Mouse (Mus musculus) right cerebral cortex, postnatal 14 days (tissue): ENCODE measurements around the gene Kcna10.

Experiments
- DNase-seq: peaks from one replicate; pipeline ENCODE4 v3.0.0; 2022

The Kcna10 gene

GRCm38 (mm10) chr3:107205170-107205569 lies 22.3 kb downstream of the Kcna10 start:
- DNase-seq = no peak

GRCm38 (mm10) chr3:107205994-107206393 lies 23.1 kb downstream of the Kcna10 start:
- DNase-seq = peak; percentile 74

GRCm38 (mm10) chr3:107206490-107207150 lies 23.8 kb downstream of the Kcna10 start:
- no peak for DNase-seq

- no peak for DNase-seq
Observed at GRCm38 (mm10) chr3:107207625-107208253, 24.9 kb downstream of the Kcna10 start.

GRCm38 (mm10) chr3:107214606-107215005 lies 31.8 kb downstream of the Kcna10 start:
- no peak for DNase-seq

- no peak for DNase-seq
Observed at GRCm38 (mm10) chr3:107216400-107217100, 33.7 kb downstream of the Kcna10 start.

GRCm38 (mm10) chr3:107217101-107217480 lies 34.2 kb downstream of the Kcna10 start:
- DNase-seq = no peak

- no peak for DNase-seq
Observed at GRCm38 (mm10) chr3:107218572-107218971, 35.7 kb downstream of the Kcna10 start.

- DNase-seq = no peak
Observed at GRCm38 (mm10) chr3:107221608-107222007, 38.8 kb downstream of the Kcna10 start, which contains the start of gene Cym. Gene Cym (minus strand): TSS chr3:107221732.

GRCm38 (mm10) chr3:107223230-107223629 lies 40.4 kb downstream of the Kcna10 start:
- DNase-seq = no peak

GRCm38 (mm10) chr3:107225820-107226219 lies 43.0 kb downstream of the Kcna10 start:
- DNase-seq = no peak

GRCm38 (mm10) chr3:107229221-107229620 lies 46.4 kb downstream of the Kcna10 start:
- DNase-seq = no peak

- DNase-seq = no peak
Observed at GRCm38 (mm10) chr3:107229822-107230221, 47.0 kb downstream of the Kcna10 start.

- DNase-seq = no peak
Observed at GRCm38 (mm10) chr3:107230527-107230926, 47.7 kb downstream of the Kcna10 start, which contains the start of gene A630076J17Rik. Gene A630076J17Rik (plus strand): TSS chr3:107230614.

GRCm38 (mm10) chr3:107231202-107231601 lies 48.3 kb downstream of the Kcna10 start:
- DNase-seq = no peak

GRCm38 (mm10) chr3:107233351-107233813 lies 50.5 kb downstream of the Kcna10 start:
- DNase-seq = peak; percentile 88

GRCm38 (mm10) chr3:107233945-107234344 lies 51.1 kb downstream of the Kcna10 start:
- no peak for DNase-seq

GRCm38 (mm10) chr3:107238051-107238450 lies 55.2 kb downstream of the Kcna10 start:
- no peak for DNase-seq

- no peak for DNase-seq
Observed at GRCm38 (mm10) chr3:107238471-107238980, 55.7 kb downstream of the Kcna10 start.

- DNase-seq = no peak
Observed at GRCm38 (mm10) chr3:107239607-107240006, 56.8 kb downstream of the Kcna10 start, which contains the start of gene Prok1. Gene Prok1 (minus strand): TSS chr3:107239707.

- no peak for DNase-seq
Observed at GRCm38 (mm10) chr3:107241389-107242094, 58.7 kb downstream of the Kcna10 start.
